Mouse (Mus musculus) neural tube, postnatal 0 days (tissue): ENCODE data around the gene Trpc2. TPM values are rescaled to one million over a fixed set of nuclear protein-coding genes. Genes with fewer than 3 reads are reported as not detected.

ENCODE experiments used
- polyA plus RNA-seq: library from polyadenylated mRNA; unstranded; fragments of >200 nt; fragmentation: Nextera tagmentation; extraction: Ambion mirVana; gene quantifications from 2 replicates; pipeline ENCODE4 v1.2.1, GENCODE M21; 2015

The Trpc2 gene
- 0.08 TPM in 1 of 2 replicates, not detected in the other for polyA plus RNA-seq

GRCm38 (mm10) chr7:102082816-102083215, at the start of gene Trpc2:
Trpc2 (plus strand) TSS chr7:102083116.

GRCm38 (mm10) chr7:102065046-102065891, 17.6 kb upstream of the Trpc2 start, which contains the start of the genes Rnf121, Xndc1 and Xntrpc:
Rnf121 (minus strand) TSS chr7:102065469.
Xndc1 (plus strand) TSS chr7:102065511.
Xntrpc (plus strand) TSS chr7:102065713.

DNA sequence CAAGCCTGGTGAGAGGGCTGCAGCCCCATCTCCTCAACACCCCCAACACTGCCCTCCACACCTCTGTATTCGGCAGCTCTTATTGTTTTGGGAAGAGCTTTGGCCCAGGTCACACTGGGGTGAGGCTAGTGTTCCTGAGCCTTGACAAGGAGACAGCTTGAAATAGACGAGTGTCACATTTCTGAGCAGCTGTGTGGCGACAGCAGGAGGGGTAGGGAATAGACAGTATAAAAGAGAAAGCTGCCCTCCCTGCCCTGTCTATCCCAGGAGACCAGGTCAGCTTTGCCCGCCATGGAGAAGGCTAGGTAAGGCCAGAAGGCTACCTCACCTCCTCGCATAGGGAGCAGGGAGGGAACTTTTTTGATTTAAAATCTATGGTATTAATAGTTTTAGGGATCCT, 18.6 kb downstream of the Trpc2 start, which contains the start of gene Art1:
Gene Art1, plus strand, starts transcription at position 257 of the 400 bp plus-strand sequence.

GRCm38 (mm10) chr7:102109171-102109570, 26.3 kb downstream of the Trpc2 start, which contains the start of gene Art5:
Art5 (minus strand) TSS chr7:102109489.

DNA sequence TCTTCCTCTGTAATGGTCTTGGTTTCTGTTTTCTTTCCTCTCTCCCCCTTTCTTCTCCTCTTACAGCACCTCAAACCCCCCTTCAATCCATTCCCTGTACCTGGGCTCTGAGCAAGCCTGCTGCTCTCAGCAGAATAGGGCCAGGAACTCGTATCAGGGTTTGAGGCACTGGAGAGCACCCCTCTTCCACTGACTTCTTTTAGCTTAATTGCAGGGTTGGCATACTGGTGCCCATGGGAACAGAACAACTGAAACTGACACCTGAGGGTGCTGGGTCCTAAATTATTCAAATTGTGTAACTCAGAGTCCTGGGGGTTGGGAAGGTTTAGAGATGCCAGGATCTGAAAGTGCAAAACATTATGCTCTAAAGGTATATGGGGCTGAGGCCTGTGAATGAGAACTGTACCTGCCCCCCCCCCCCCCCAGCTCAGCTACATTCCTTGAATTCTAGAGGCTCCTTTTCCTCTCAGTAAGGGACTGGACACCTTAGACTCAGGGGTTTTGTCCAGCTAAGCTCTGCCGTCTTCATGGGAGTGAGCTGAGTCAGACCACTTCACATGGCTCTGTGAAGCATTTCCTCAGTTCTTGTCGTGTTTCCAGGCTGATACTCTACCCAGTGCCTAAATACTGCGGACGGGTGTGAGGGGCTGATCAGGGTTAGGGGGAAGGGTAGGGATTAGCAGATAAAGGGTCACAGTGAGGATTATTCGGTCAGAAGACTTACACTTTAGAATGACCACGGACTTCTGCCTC, 33.8 kb downstream of the Trpc2 start, which contains the start of gene Chrna10:
Gene Chrna10, minus strand, starts transcription at position 250 of the 753 bp plus-strand sequence.

Other genes starting within 250 kb of the Trpc2 start
- gene Inppl1, start 244.9 kb upstream of the Trpc2 start, polyA plus RNA-seq = 19.1 and 19.4 TPM in 2 replicates
- 3.6 and 5.0 TPM in 2 replicates for gene Folr2, start 225.9 kb upstream of the Trpc2 start, polyA plus RNA-seq
- gene Anapc15, start 219.4 kb upstream of the Trpc2 start, polyA plus RNA-seq = 48.7 and 57.7 TPM in 2 replicates
- 1.1 and 2.5 TPM in 2 replicates for gene Folr1, start 212.3 kb upstream of the Trpc2 start, polyA plus RNA-seq
- gene Lamtor1, start 177.2 kb upstream of the Trpc2 start, polyA plus RNA-seq = 166 and 177 TPM in 2 replicates
- not detected in 2 replicates for gene Tomt, start 176.8 kb upstream of the Trpc2 start, polyA plus RNA-seq
- 7.3 and 9.4 TPM in 2 replicates for gene Lrrc51, start 149.2 kb upstream of the Trpc2 start, polyA plus RNA-seq
- gene Numa1, start 149.0 kb upstream of the Trpc2 start, polyA plus RNA-seq = 22.7 and 23.1 TPM in 2 replicates
- gene Il18bp, start 64.4 kb upstream of the Trpc2 start, polyA plus RNA-seq = 2.7 and 2.9 TPM in 2 replicates
- gene Rnf121, start 17.6 kb upstream of the Trpc2 start, polyA plus RNA-seq = 27.7 and 28.9 TPM in 2 replicates
- gene Xndc1, start 17.6 kb upstream of the Trpc2 start, polyA plus RNA-seq = 17.4 and 22.7 TPM in 2 replicates
- 0.59 and 0.78 TPM in 2 replicates for gene Xntrpc, start 17.4 kb upstream of the Trpc2 start, polyA plus RNA-seq
- gene Art1, start 18.6 kb downstream of the Trpc2 start, polyA plus RNA-seq = 0.22 and 0.27 TPM in 2 replicates
- 0.23 and 0.93 TPM in 2 replicates for gene Art5, start 26.4 kb downstream of the Trpc2 start, polyA plus RNA-seq
- 0.09 TPM in 1 of 2 replicates, not detected in the other for gene Chrna10, start 33.7 kb downstream of the Trpc2 start, polyA plus RNA-seq
- 11.5 and 12.6 TPM in 2 replicates for gene Nup98, start 127.1 kb downstream of the Trpc2 start, polyA plus RNA-seq
- 69.0 and 69.2 TPM in 2 replicates for gene Pgap2, start 127.1 kb downstream of the Trpc2 start, polyA plus RNA-seq
- 23.8 and 27.4 TPM in 2 replicates for gene Rhog, start 172.9 kb downstream of the Trpc2 start, polyA plus RNA-seq
- gene Stim1, start 184.7 kb downstream of the Trpc2 start, polyA plus RNA-seq = 18.0 TPM in 2 replicates